Mouse (Mus musculus): ENCODE data around the gene Tlr6.

Tlr6 gene

GRCm38 (mm10) chr5:64959843-64960230 is at the start of gene Tlr6:
TSS of gene Tlr6 (minus strand) at chr5:64960097.
- no peak for DNase-seq (ENCODE audit: low spot score)

DNA sequence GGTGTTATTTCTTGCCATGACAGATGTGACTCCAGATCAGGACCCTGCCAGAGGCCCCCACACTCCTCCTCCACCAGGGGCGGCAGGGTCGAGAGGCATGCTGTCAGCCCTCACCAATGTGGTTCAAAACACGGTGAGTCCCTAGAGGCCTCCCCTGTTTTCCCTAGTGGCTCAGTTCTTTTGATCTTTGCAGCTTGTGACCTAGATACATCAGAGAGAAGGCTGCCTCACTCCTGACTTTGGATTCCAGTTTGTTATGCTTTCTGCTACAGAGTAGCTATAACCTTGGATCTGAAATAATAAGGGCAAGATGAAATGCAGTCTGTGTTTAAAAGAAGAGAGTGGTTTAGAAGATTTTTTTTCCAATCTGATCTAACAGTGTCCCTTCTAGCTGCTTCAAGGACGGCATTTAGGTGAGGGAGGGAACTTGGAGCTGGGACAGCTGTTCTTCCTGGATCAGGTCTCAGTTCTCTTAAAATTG is 46.2 kb upstream of the Tlr6 start:
- DNase-seq (ENCODE audit: low spot score): no peak

- DNase-seq (ENCODE audit: low spot score): no peak
Measured at GRCm38 (mm10) chr5:65005251-65005650, 45.4 kb upstream of the Tlr6 start.

- no peak for DNase-seq (ENCODE audit: low spot score)
Measured at GRCm38 (mm10) chr5:65003946-65004535, 44.1 kb upstream of the Tlr6 start.

GRCm38 (mm10) chr5:65002940-65003824 is 43.3 kb upstream of the Tlr6 start:
- DNase-seq (ENCODE audit: low spot score): no peak

DNA sequence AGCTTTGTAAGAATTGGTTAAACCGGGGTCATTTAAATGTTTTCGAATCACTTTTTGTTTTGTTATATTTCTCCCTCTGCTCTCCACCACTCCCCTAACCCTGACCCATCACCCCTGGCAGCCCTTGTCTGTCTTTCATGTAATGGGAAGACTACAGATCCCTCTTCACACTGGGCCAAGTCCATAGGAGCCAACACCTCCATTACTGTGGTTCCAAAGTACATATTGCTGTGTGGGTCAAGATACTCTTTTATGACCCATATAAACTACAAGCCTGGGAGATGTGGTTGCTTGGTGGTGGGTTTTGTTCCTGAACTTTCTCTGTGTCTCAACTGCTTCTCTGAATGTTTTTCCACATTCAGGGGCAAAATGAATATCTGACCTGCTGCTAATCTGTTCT is 35.5 kb upstream of the Tlr6 start:
- no peak for DNase-seq (ENCODE audit: low spot score)

- no peak for DNase-seq (ENCODE audit: low spot score)
Measured at GRCm38 (mm10) chr5:64992540-64992939, 32.6 kb upstream of the Tlr6 start.

- peak; percentile 3 for DNase-seq (ENCODE audit: low spot score)
Measured at GRCm38 (mm10) chr5:64989940-64990339, 30.0 kb upstream of the Tlr6 start.

DNA sequence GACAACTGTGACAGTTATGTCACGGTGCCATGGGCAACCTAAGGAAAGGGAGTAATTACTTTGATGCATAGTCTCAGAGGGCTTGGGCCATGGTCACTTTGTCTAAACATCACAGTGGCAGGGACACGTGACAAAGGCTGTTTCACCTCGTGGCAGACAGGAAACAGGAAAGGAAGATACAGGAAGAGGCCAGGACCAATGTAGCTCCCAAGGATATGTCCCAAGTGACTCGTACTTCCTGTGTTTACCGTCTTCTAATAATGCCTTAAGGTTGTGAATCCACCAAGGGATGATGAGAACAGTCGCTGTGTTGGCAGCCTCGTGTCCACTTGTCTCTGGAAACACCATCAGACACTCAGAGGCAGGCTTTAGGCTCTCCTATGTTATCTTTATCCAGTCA is 26.1 kb upstream of the Tlr6 start:
- DNase-seq (ENCODE audit: low spot score): no peak

- no peak for DNase-seq (ENCODE audit: low spot score)
Measured at GRCm38 (mm10) chr5:64977128-64977527, 17.2 kb upstream of the Tlr6 start.

DNA sequence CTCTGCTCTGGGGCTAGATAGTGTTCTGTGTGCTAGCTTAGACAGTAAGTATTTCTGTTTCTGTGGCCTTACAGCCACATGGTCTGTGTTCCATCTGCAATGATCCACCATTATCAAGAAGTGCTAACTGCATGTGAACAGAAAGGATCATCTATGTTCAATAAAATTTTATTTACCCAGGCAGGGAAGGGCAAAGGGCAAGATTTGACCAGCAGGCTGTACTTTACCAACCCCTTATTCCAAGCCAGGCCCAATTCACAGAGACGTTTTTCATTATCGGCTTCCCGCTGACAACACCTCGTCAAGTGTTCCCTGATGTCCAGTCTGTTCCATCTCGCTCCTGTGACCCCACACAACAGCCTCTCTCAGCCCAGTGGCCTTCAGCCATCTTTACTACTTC is 15.2 kb upstream of the Tlr6 start:
- no peak for DNase-seq (ENCODE audit: low spot score)

DNA sequence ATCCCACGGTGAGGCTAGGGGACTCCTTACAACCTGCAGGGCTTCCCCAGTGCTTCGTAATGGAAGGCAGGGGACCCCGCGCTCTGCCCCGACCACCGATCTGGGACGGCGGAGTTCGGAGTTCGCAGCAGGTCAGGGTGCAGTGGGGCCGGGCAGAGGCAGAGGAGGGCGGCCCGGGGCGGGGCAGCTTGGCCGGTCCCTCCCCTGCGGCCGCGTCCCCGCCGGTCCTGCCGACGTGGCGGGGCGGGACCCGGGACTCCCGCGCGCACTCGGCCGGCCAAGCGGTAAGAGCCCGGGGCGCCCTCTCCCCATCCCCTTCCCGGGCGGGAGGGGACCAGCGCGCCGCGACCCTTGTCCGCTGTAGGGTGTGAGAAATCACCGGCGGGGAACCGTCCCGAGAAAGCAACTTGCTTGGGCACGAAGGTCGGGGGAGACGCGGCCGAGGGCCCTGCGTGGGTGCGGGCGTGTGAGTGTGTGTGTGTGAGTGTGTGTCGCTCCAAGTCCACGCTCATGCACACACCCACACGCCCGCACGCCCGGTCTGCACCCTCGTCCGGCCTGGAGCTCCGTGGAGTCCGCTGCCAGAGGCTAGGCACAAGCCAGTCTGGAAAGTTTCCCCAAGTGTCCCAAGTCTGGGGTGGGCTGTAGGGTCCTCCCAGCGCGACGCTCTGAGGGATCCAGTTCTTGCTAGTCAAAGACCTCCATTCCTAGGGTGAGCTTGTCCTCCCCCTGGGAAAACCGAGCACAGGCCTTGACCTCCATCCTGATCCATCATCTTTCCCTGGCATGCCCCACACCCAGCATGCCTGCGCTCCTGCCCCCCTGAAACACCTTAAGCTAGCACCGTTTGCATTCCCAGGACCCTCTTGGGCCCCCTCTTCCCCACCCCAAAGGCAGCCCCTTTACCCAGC is 10.2 kb upstream of the Tlr6 start, which contains the start of gene Fam114a1:
Gene Fam114a1, plus strand, starts transcription at position 211 of the 911 bp plus-strand sequence.
- DNase-seq (ENCODE audit: low spot score): peak; percentile 48

DNA sequence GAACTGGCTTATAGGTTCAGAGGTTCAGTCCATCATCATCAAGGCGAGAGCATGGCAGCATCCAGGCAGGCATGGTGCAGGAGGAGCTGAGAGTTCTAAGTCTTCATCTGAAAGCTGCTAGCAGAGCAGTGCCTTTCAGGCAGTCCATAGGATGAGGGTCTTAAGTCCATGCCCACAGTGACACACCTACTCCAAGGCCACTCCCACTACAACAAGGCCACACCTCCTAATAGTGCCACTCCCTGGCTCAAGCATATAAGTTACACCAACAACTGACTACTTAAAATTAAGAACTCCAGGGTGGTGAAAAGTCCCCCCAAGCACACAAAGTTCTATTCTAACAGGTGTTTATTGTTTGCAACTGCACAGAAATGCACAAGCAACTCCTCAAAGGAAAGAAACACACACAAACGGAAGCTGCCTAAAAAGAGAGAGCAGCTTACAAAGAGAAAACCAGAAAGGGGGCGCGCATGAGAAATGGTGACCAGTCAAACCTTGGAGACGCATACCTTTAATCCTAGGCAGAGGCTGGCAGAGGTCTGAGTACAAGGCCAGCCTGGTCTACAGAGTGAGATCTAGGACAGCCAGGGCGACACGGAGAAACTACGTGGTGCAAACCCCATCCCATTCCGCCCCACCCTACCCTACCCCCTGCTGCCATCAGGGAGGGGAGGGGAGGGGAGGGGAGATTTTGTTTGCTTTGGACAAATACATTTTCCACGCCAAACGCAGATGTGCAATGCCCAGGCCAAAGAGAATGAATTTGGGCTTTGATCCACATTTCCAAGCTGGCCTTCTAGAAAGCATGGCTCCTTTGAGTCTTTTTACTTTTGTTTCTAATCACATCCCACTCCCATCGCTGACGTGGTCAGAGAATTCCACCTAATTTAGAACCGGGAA is 9.3 kb upstream of the Tlr6 start:
- DNase-seq (ENCODE audit: low spot score): no peak

DNA sequence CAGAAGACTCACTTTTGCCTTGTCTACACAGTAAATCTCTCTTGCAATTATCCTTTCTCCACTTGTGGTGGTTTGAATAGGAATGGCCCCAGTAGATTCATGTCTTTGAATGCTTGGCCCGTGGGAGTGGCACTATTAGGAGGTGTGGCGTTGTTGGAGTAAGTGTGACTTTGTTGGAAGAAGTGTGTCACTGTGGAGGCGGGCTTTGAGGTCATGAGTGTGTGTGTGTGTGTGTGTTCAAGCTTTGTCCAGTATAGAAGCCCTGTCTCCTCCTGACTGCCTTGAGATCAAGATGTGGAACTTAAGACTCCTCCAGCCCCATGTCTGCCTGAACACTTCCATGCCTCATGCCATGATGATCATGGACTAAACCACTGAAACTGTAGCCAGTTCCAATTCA is 3.8 kb upstream of the Tlr6 start:
- DNase-seq (ENCODE audit: low spot score): no peak

DNA sequence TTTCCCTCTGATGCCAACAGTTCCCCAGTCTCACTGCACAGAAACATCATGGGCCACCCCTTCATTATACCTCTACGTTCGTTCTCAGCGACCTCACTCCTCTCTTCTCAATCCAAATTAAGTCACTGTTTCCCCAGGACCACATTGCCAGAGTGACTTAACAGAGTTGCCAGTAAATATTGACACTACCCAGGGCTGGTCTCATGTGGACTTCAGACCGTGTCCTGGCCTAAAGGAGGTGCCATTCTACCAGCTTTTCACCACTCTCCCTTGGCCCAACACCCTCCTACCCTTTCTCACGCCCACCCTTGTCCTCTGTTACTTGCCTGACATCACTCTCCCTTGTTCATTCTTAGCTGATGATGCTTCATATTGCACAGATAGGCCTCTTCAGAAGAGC is 3.4 kb upstream of the Tlr6 start:
- DNase-seq (ENCODE audit: low spot score): no peak

- DNase-seq (ENCODE audit: low spot score): peak; percentile 21
Measured at GRCm38 (mm10) chr5:64960857-64961391, 1.0 kb upstream of the Tlr6 start.

GRCm38 (mm10) chr5:64958991-64959842 is 680 bp downstream of the Tlr6 start:
- DNase-seq (ENCODE audit: low spot score): peak; percentile 5

- DNase-seq (ENCODE audit: low spot score): no peak
Measured at GRCm38 (mm10) chr5:64954931-64955330, 5.0 kb downstream of the Tlr6 start.

- DNase-seq (ENCODE audit: low spot score): no peak
Measured at GRCm38 (mm10) chr5:64951486-64951885, 8.4 kb downstream of the Tlr6 start.

DNA sequence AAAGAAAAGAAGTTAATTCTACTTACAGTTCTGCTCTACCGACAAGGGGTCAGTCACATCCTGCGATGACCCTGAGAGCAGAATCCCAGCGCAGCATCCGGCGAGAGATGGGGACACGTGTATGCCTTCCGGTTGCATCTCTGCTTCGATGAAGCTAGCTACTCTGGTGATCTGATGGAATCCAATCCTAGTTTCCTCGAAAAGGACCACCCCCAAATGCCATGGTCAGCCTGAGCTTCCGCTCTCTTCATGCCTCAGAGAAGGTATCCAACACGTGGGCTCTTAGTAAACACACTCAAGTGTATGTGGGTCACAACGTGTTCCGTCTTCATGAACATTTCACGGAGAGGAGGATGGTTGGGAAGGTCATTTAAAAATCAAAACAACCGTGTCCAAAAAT is 27.1 kb downstream of the Tlr6 start:
- DNase-seq (ENCODE audit: low spot score): no peak
